Mouse (Mus musculus): ENCODE measurements at regions not wholly inside any gene's neighbourhood (a gene's known extent, or its start where the extent isn't known, plus 50 kb on each side); places are given as distances from the start of the nearest gene placed in this dataset.

DNA sequence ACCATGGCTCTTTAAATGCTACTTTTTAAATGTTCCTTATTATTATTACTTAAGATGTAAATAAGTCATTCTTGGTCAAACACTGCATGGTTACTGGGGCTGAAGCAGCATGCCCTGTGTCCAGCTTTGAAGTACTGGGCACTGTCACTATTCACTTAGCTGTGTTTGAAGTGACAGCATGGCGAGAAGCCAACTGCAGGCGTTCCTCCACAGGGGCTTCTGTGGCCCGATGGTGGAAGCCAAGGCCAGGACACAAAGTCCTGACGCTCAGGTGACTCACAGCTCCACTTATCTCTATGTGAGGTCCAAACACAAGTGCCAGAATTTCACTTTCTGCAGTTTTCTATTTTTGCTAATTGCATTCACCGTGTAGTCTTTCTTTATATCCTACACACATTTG, 65.3 kb downstream of the Cdca7 start:
- no peak for ATAC-seq (ENCODE audit: low FRiP score)
- no peak overlapping the region for H3K4me3 ChIP-seq
- no peaks in the 10 kb centered on the region for H3K9me3 ChIP-seq
- H3K36me3 ChIP-seq: no peaks in the 10 kb centered on the region
- H3K27ac ChIP-seq: no peak overlapping the region
- no peaks in the 10 kb centered on the region; the same call in 1 of the 2 replicates for H3K27me3 ChIP-seq
- H3K9ac ChIP-seq: no peak overlapping the region
- no peak overlapping the region for H3K4me2 ChIP-seq
- WGBS: 83% methylated on average over 5 of the region's 5 CpGs
- H3K4me1 ChIP-seq (replicated peaks): no peaks in the 10 kb centered on the region

DNA sequence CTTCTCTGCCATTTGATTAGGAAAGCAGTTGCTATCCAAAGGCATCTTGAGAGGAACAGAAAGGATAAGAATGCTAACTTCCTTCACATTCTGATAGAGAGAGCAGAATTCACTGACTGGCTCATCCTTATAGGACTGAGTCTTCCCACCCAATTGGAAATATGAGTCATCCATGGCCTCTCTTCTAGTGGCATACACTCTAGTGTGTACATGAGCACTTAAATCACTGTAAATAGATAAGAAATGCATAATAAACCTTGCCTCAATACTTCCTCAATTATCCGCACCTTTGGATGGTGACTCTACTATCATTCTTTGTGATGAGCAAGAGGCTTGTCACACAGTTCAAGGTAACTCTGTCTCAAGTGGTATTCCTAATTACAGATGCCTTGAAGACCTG, 69.5 kb downstream of the Cdca7 start:
- H3K27ac ChIP-seq: no peak overlapping the region
- H3K4me3 ChIP-seq: no peak overlapping the region
- H3K9ac ChIP-seq: no peak overlapping the region
- no peak for ATAC-seq (ENCODE audit: low FRiP score)
- no peaks in the 10 kb centered on the region for H3K9me3 ChIP-seq
- H3K4me1 ChIP-seq (replicated peaks): no peaks in the 10 kb centered on the region
- no peaks in the 10 kb centered on the region for H3K36me3 ChIP-seq
- 95% methylated on average over 1 of the region's 1 CpGs for WGBS
- peaks cover 2% of the 10 kb centered on the region; the same call in 1 of the 2 replicates for H3K27me3 ChIP-seq
- H3K4me2 ChIP-seq: no peak overlapping the region

DNA sequence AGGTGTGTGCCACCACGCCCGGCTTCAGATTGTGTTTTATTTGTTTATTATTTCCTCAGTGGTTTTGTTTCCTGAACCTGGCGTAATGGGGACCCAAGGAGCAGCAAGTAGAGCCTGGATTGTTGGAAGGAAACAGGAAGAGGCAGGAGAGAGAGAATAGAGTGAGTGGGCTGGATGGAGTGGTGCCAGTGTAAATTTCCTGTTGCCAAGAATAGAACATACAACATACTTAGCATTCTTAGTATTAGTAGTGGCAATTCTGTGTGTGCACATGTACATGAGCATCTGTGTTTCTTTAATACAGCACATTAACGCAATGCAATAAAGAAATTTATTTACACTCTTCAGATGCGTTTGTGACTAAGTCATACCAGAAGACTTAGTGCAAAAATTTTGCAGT, 70.5 kb downstream of the Cdca7 start:
- no peak overlapping the region for H3K27ac ChIP-seq
- no peak for ATAC-seq (ENCODE audit: low FRiP score)
- peaks cover 2% of the 10 kb centered on the region; the same call in 1 of the 2 replicates for H3K27me3 ChIP-seq
- no peaks in the 10 kb centered on the region for H3K4me1 ChIP-seq (replicated peaks)
- 85% methylated on average over 5 of the region's 5 CpGs for WGBS
- H3K4me2 ChIP-seq: no peak overlapping the region
- H3K36me3 ChIP-seq: no peaks in the 10 kb centered on the region
- no peak overlapping the region for H3K4me3 ChIP-seq
- no peak overlapping the region for H3K9ac ChIP-seq
- H3K9me3 ChIP-seq: no peaks in the 10 kb centered on the region

DNA sequence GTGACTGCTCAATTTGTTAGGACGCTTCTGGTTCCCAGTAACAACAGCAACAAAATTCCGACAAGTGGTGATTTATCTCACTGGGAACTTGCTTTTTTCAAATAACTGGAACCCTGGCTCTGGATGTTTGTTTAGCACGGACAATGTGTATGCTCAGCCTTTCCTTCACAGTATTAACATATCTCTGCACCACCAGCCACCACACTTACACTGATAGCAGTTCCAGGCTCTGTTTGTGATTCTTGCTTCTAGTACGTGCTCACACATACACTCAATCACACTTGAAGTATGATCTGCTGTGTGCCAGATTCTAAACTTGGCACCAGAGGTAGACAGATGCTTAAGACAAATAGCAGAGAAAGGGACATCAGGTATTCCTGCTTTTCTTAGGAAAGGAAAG, 71.0 kb downstream of the Cdca7 start:
- no peaks in the 10 kb centered on the region for H3K36me3 ChIP-seq
- no peak overlapping the region for H3K4me2 ChIP-seq
- H3K27me3 ChIP-seq: peaks cover 2% of the 10 kb centered on the region; the same call in 1 of the 2 replicates
- no peak overlapping the region for H3K27ac ChIP-seq
- no peaks in the 10 kb centered on the region for H3K9me3 ChIP-seq
- H3K4me1 ChIP-seq (replicated peaks): no peaks in the 10 kb centered on the region
- WGBS: 72% methylated on average over 4 of the region's 4 CpGs
- H3K9ac ChIP-seq: no peak overlapping the region
- ATAC-seq (ENCODE audit: low FRiP score): no peak
- H3K4me3 ChIP-seq: no peak overlapping the region

DNA sequence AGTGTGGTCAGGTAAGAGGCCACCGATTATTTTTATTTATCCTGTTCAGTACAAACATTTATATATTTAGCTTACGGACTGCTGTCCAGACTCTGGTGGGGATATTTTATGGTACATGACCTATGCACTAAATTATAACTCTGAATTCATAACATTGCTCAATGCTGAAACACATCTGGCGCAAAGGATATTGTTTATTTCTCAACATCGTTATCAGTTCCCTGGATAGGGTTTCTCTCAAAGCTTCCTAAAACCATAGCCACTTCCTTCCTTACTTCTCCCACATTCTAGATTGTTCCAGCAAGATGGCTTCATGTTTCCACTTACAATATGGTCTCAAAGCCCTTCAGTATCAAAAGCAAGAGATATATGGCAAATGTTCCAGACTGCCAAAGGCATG, 75.3 kb downstream of the Cdca7 start:
- WGBS: 90% methylated on average over 4 of the region's 4 CpGs
- Histone ChIP-seq H3K4me2 (no peak overlapping the region), H3K9me3 (no peaks in the 10 kb centered on the region), H3K9ac (no peak overlapping the region), H3K27me3 (0 out of 2 replicates have a peak, but pooled peaks cover 2% of the 10 kb centered on the region), H3K27ac (no peak overlapping the region), H3K4me3 (no peak overlapping the region), H3K4me1 (replicated peaks) (peaks cover 8% of the 10 kb centered on the region; the same call in 1 of the 2 replicates), H3K36me3 (no peaks in the 10 kb centered on the region)
- no peak for ATAC-seq (ENCODE audit: low FRiP score)

DNA sequence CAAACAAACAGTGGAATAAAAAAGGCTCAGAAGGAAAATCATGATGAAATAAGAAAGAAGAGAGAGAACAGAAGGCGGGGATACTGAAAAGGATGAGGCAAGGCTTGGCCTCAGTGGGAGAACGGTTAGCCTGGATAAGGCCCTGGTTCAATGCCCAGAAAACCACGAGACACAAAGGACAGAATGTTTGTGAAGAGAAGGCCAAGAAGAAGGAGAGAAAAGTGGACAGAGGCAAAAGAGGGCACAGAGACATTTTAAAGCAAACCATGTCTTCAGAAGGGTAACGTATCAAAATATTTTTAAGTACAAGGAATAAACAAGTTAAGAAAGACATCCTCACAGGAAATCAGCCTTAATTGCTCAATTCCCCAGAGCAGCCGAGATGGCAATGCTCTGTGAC, 78.6 kb downstream of the Cdca7 start:
- no peak overlapping the region for H3K9ac ChIP-seq
- H3K9me3 ChIP-seq: no peaks in the 10 kb centered on the region
- WGBS: 88% methylated on average over 5 of the region's 5 CpGs
- peaks cover 25% of the 10 kb centered on the region for H3K4me1 ChIP-seq (replicated peaks)
- no peak overlapping the region for H3K27ac ChIP-seq
- no peak overlapping the region for H3K4me2 ChIP-seq
- ATAC-seq (ENCODE audit: low FRiP score): no peak
- no peak overlapping the region for H3K4me3 ChIP-seq
- H3K27me3 ChIP-seq: 0 out of 2 replicates have a peak, but pooled peaks cover 4% of the 10 kb centered on the region
- no peaks in the 10 kb centered on the region for H3K36me3 ChIP-seq

DNA sequence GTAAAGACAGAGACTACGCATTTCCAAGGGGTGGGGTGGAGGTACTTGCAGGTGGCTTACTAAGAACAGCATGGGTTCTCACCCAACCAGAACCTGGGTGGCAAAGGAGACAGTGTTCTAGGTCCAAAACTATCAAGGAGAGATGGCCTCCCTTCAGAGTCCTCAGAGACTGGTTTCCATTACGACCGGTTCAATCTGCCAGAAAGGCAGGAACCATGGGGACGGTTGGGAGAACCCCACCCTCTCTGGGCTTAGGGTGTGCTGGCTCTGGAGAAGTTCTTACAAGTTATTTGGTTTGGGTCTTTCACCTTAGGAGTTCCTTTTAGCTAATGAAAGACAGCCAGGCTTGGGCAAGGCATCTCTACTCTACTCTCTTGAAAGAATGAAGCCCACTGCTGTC, 79.2 kb downstream of the Cdca7 start:
- H3K4me3 ChIP-seq: no peak overlapping the region
- H3K9ac ChIP-seq: no peak overlapping the region
- H3K36me3 ChIP-seq: no peaks in the 10 kb centered on the region
- H3K4me1 ChIP-seq (replicated peaks): peaks cover 25% of the 10 kb centered on the region
- H3K9me3 ChIP-seq: no peaks in the 10 kb centered on the region
- ATAC-seq (ENCODE audit: low FRiP score): no peak
- no peak overlapping the region for H3K4me2 ChIP-seq
- H3K27ac ChIP-seq: no peak overlapping the region
- 88% methylated on average over 4 of the region's 4 CpGs for WGBS
- H3K27me3 ChIP-seq: 0 out of 2 replicates have a peak, but pooled peaks cover 4% of the 10 kb centered on the region

DNA sequence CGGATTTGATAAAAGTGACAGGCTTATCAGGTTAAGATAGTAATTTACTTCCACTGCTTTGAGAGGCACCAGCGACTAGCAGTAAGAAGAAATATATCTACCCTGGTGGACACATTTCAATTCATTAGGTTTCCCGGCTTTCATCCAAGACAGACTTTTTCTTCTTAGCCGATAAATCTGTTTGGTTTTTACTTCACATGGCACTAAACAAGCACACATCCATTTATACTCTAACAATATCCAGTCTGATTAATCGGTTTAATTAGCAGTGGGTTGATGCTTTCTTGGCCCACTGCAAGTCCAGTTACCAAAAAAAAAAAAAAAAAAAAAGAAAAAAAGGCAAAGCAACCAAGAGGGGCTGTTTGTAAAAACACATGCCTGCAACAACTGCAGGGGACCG, 79.6 kb downstream of the Cdca7 start:
- Histone ChIP-seq H3K9me3 (no peaks in the 10 kb centered on the region), H3K4me3 (no peak overlapping the region), H3K27me3 (0 out of 2 replicates have a peak, but pooled peaks cover 4% of the 10 kb centered on the region), H3K27ac (no peak overlapping the region), H3K4me1 (replicated peaks) (peaks cover 25% of the 10 kb centered on the region), H3K9ac (no peak overlapping the region), H3K36me3 (no peaks in the 10 kb centered on the region), H3K4me2 (no peak overlapping the region)
- WGBS: 65% methylated on average over 6 of the region's 6 CpGs
- ATAC-seq (ENCODE audit: low FRiP score): no peak

DNA sequence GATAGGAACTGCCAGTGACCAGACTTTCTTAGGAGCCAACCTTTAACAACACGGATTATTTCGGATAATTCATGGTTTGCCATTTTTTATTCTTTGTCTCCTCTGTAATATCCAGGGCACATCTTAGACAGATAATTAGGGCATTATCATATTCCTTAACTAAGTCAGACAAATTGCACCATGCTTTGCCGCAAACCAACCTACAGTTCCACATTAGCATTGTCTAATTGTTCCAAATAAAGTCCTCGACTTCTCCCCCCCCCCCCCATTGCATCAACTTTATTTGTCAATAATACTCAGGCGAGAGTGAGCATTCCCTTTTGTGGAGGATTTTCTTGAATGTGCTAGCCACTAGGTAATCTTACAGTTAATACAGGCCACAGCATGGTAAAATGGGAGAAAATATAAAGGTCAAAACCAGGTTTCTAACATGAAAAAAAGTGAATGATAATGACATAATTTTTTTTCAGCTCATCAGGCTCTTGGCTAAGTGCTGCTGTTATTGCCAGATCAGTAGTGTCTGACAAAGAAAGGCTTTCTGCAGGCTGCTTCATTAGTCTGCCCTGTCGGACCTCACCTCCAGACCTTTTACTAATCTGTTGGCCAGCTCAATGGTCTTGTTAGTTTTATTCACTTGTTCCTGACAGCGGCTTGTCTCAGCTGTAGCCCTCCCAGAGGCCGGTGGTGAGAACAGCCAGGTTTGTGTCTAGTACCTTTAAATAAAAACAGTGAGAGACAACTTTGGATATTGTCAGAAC, 80.3 kb downstream of the Cdca7 start:
- H3K9me3 ChIP-seq: no peaks in the 10 kb centered on the region
- H3K9ac ChIP-seq: no peak overlapping the region
- no peak overlapping the region for H3K4me3 ChIP-seq
- peaks cover 30% of the 10 kb centered on the region for H3K4me1 ChIP-seq (replicated peaks)
- no peak for ATAC-seq (ENCODE audit: low FRiP score)
- H3K27ac ChIP-seq: no peak overlapping the region
- H3K4me2 ChIP-seq: no peak overlapping the region
- H3K27me3 ChIP-seq: 0 out of 2 replicates have a peak, but pooled peaks cover 4% of the 10 kb centered on the region
- WGBS: 44% methylated on average over 8 of the region's 8 CpGs
- H3K36me3 ChIP-seq: no peaks in the 10 kb centered on the region

DNA sequence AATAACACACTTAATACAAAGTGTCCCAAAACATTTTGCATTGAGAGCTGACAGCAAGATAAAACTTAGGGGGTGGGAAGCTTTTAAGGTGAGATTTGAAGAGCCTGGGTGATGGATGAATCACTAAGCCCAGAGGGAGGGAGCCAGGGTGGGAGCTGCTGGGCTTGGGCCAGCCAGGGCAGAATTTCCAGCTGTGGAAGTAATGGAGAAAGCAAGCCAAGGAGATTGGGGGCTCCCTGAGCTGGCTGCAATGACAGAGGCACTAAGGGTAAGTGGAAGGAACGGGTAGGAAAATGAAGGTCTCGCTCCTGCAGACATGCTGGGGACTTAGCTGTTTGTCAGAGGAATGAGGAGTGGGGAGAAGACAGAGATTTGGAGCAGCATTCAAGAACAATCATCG, 81.2 kb downstream of the Cdca7 start:
- ATAC-seq (ENCODE audit: low FRiP score): no peak
- Histone ChIP-seq H3K36me3 (no peaks in the 10 kb centered on the region), H3K9ac (no peak overlapping the region), H3K4me3 (no peak overlapping the region), H3K4me1 (replicated peaks) (peaks cover 33% of the 10 kb centered on the region), H3K27me3 (0 out of 2 replicates have a peak, but pooled peaks cover 4% of the 10 kb centered on the region), H3K27ac (no peak overlapping the region), H3K4me2 (no peak overlapping the region), H3K9me3 (no peaks in the 10 kb centered on the region)
- 39% methylated on average over 3 of the region's 3 CpGs for WGBS

DNA sequence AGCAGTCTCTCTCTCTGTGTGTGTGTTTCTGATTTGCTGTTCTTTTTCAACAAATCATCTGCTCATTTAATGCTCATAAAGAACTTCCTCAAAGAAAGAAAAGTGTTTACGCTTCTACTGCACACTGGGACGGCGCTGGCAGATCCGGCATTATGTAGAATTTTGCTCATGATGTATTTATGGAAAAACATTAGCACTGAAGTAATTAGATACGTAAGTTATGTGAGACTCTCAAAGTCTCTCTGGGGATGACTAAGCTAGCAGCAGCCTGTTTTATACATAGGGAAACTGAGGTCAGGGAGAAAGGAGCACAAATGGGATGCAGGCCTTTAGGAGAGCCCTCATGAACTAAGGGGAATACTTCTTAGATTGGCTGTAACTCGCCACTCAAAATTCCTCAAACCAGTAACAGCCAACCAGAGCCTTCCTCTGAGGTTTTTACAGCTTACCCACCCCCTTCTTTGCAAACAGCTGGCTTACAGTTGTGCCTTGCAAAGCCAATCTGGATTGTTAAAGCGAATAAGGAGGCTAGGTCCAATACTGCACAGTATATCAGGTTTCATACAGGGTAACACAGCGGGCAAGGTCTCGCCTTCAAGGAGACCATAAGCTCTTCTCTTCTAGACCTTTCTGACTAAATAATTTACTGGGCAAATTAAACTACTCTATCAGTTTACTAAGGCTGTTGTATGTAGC, 81.8 kb downstream of the Cdca7 start:
- Histone ChIP-seq H3K4me1 (replicated peaks) (peaks cover 33% of the 10 kb centered on the region), H3K27ac (no peak overlapping the region), H3K9ac (no peak overlapping the region), H3K27me3 (0 out of 2 replicates have a peak, but pooled peaks cover 4% of the 10 kb centered on the region), H3K9me3 (no peaks in the 10 kb centered on the region), H3K4me3 (no peak overlapping the region), H3K4me2 (no peak overlapping the region), H3K36me3 (no peaks in the 10 kb centered on the region)
- 74% methylated on average over 9 of the region's 9 CpGs for WGBS
- ATAC-seq (ENCODE audit: low FRiP score): no peak

DNA sequence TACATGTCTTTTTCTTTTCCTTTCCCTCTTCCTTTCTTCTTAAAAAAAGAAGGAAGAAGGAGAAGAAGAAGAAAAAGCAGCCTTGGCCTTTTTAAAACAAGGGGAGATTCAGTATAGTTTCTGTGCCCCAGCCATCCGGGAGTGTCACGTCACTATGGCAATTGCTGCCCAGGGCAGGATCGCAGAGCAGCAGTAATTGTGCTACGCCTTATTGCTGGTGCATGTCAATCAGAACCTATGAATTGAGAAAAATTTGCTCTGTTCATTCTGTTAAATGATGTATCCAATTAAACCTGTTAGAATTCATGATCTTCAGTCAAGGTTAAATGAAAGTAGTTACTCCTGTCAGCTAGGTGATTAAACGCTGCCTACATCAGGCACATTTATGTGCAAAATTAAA, 85.4 kb downstream of the Cdca7 start:
- Histone ChIP-seq H3K27ac (no peak overlapping the region), H3K9ac (no peak overlapping the region)
- 35% methylated on average over 5 of the region's 5 CpGs for WGBS

More for the DNA sequence above, 85.4 kb downstream of the Cdca7 start:
- ATAC-seq (ENCODE audit: low FRiP score): no peak
- Histone ChIP-seq H3K4me1 (replicated peaks) (peaks cover 24% of the 10 kb centered on the region), H3K27me3 (peaks cover 16% of the 10 kb centered on the region; the same call in 1 of the 2 replicates), H3K4me2 (no peak overlapping the region), H3K9me3 (no peaks in the 10 kb centered on the region), H3K4me3 (no peak overlapping the region), H3K36me3 (no peaks in the 10 kb centered on the region)

Data from hindbrain, embryonic 13.5 days (tissue).